Mouse (Mus musculus): ENCODE data around the gene Rgs6.

Gene Rgs6

DNA sequence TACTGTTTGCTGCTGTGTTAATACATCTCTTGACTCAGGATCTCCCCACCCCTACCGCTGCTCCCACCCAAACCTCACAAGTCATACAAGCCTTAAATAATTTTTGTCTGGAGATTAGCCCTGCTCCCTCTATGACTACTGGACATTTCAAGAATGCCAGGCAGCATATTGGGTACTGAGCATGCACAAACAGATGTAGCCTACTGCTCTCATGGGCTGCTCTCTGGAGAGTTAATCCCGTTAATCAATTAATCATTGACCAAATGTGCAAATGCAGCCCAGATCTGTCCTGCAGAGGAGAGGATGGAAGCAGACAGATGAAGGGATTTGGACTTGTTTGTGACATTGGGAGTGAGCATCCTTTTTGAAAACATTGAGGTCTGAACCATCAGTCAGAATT is at the start of gene Rgs6:
TSS of gene Rgs6 (plus strand) at position 276 of the 400 bp plus-strand sequence.
- no peak for DNase-seq (ENCODE audit: low spot score)

DNA sequence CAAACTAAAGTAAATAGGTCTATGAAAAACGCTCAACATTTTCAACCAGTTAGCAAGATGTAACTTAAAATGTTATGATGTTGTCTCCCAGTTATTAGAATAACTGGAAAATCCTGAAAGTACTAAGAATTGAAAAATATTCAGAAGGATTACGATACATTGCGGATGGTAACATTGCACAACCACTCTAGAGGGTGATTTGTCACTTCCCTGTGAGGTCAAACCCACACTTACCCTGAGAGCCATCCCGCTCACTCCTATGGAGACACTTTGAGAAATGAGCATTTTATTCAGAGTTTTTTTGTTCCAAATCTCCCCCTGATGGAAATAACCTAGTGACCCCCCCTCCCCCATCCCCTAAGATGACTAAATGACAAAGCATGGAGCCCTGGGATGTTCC is 41.0 kb upstream of the Rgs6 start:
- no peak for DNase-seq (ENCODE audit: low spot score)

DNA sequence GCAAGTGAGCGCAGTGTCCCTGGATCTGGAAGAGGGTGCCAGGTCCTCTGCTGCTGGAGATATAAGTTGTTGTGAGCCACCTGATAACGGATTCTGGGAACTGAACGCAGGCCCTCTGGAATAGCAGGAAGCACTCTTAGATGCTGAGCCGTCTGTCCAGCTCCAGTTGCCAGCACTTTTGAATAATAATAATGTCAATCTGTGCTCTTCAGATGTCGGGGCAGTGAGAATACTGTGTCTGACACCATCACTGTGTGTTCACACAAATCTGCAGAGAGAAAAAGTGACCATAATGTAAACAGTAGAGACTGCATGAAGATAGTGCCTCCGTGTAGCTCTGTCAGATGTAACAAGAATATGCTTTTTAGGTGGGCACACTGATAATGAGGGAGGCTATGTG is 38.9 kb upstream of the Rgs6 start:
- no peak for DNase-seq (ENCODE audit: low spot score)

DNA sequence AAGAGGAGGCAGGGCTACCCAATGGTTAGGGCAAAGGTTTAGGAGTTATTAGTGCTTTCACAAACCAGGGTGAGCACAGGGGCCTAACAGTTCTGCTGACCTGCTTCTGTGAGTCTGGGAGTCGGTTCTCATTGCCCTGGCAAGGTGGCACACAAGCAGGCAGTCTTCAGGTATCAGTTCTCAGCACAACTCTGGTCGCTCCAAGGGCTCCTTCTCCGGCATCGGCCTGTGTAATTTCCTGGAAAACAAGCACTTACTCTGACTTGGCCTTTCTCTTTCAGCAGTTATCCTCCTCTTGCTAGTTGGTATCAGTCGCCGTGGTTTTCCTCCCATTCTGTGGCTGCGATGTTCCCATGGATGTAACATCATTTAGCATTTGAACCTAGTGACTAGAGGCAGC is 38.0 kb upstream of the Rgs6 start:
- DNase-seq (ENCODE audit: low spot score): no peak

DNA sequence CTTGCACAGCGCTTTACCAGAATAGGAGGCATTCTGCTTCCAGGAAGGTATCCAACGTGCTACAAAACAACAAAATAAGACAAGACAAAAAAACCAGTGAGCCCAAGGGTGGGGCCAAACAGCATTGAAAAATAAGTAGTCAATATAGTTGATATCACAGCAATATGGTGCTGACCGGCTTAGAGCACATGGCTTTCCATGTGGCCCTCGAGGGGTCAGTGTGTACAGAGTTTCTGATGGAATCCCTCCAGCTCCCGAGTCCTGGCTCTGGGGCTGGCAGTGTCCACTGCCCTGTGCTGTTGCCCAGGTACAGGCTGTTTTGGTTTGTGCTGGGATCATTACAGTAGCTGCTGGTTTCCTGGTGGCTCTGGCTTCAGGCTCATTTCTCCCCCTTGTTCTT is 35.7 kb upstream of the Rgs6 start:
- DNase-seq (ENCODE audit: low spot score): no peak

DNA sequence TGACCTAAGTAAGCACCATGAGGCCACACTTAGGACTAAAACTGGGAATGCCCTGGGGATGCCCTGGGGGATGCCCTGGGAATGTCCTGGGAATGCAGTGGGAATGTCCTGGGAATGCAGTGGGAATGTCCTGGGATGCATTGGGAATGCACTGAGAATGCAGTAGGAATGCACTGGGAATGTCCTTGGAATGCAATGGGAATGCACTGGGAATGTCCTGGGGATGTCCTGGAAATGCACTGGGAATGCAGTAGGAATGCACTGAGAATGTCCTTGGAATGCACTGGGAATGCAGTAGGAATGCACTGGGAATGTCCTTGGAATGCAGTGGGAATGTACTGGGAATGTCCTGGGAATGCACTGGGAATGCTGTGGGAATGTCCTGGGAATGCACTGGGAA is 25.2 kb upstream of the Rgs6 start:
- DNase-seq (ENCODE audit: low spot score): no peak

DNA sequence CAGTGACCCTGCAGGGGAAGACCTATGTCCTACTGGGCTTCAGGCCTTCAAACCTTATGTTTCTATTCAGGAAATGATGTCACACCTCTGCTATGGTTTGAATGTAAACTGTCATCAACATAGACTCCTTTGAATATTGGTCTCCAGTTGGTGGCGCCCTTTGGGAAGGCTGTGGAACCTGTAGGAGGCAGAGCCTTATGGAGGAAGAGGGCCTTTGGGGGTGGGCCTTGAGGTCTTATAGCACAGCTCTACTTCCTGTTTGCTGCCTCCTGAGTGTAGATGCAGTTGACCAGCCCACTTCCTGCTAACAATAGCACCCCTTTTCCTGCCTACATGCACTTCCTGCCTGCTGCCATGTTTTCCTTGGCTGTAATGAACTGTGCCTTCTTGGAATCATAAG is 19.7 kb upstream of the Rgs6 start:
- no peak for DNase-seq (ENCODE audit: low spot score)

DNA sequence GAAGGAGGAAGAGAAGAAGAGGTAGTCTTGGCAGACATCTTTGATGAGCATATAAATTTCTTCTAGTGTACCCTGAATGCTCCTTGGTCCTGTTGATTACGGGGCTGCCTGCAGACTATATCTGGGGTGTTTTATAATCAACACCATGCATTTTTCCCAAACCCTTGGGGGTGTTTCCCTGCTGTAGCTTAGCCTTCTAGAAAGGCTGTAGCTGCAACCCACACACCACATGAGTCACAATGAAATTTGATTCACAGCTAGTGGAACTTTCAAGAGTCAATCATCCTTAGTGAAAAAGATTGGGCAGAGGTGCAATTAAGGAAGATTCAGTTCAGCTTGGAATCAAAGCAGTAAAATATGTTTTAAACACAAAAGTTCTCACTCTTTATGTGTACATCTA is 15.4 kb upstream of the Rgs6 start:
- DNase-seq (ENCODE audit: low spot score): no peak

DNA sequence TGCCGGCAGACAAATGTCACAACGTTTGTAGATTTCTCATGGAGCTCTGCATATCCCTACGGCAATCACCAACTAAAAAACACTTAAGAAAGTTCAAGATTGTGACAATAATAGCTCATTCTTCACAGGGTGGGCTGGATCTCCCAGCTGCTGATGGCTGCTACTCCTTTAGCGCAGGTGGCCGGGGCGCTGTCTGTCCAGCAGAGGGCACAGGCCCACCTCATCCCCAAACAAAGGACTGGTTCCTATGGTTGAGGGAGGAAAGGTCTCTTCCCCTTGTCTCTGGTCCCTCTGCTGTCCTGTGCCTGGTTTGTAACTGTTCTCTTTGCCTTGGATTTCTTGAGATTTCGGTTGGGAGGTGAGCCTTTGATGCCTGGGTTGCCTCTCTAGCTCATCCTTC is 1.5 kb upstream of the Rgs6 start:
- no peak for DNase-seq (ENCODE audit: low spot score)

DNA sequence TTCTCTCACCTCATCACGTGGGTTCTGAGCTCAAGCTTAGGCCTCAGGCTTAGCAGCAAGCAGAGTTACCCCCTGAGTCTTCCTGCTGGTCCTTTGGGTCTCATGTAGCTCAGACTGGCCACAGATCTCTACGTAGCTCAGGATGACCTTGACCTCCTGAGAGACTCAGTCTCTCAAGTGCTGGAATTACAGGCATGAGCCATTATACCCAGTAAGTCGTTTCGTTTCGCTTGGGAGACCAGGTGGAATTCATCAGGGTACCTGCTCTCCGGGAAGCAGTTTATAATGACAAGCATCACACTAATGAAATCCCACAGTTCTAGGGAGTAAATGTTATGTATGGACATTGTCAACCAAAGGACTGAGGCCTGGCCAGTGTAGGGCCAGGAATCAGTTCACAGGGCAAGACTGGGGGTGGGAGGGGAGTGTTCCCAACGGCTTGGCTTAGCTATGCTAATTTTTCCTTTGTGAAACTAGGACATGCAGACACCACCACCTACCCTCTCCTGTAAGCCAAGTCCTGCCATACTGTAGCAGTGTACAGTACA is 670 bp upstream of the Rgs6 start:
- DNase-seq (ENCODE audit: low spot score): no peak

DNA sequence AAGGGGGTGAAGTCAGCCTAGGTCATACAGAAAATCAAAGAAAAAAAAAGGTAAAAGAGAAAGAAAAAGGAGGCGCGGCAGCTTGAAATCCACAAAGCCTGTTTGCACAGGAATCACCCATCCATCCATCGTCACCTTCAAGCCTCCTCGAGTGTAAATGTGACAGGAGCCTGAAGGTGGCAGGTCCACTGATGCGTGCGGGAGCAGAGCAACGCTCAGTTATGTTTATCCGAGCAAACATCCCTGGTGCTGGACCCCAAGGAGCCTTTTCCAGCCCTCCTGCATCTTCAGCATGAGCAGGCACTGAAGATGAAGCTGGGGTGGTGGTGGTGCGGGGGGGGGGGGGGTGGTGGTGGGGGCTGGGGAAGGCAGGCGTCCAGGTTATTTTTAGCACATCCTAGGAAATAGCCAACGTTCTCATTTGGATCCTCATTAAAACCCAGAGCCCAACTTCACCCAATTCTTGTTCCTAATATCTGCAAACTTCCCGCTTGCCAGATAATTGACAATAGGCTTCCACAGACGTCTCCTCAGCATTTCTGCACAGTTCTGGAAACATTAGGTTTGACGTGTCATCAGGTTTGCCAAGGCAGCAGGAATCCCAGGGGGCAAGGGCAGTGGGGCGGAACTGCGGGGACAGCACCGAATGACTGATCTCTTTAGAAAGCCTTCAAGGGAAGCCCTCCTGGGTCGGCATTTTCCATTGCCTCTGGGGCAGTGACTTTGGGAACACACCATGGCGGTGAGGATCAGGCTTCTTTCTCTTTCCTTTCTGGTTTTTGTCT is 946 bp downstream of the Rgs6 start:
- no peak for DNase-seq (ENCODE audit: low spot score)

DNA sequence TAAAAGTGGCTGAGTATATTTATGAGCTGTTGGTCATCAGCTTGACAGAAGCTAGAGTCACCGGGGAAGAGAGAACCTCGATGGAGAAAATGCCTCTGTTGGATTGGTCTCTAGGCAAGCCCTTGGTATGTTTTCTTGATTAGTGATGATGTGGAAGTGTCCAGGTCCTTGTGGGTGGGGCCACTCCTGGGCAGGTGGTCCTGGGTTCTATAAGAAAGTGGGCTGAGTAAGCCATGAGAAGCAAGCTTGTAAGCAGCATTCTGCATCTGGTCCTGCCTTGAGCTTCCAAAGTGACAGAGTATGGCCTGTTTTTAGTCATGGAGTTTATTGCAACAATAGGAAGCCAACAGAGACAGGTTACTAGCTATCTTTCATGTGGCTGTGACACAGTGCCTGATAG is 10.9 kb downstream of the Rgs6 start:
- no peak for DNase-seq (ENCODE audit: low spot score)

DNA sequence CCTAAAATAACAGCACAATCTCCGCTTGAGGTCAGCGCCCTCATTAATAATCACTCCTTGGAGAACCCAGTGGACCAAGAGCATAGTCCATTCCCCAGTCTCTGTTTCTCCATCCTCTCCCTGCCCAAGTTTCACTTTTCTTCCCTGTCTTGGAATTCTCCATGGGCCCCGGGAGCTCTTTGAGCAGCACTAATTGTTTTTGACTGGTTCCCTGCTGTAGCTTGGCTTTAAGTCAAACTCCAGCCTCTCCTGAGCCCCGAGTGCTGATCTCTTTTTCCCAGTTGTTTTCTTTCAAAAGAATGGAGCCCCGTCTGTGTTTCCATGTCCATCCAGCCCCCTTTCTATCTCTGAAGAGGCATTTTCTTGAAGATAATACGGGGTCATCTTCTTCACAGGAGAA is 12.3 kb downstream of the Rgs6 start:
- no peak for DNase-seq (ENCODE audit: low spot score)

DNA sequence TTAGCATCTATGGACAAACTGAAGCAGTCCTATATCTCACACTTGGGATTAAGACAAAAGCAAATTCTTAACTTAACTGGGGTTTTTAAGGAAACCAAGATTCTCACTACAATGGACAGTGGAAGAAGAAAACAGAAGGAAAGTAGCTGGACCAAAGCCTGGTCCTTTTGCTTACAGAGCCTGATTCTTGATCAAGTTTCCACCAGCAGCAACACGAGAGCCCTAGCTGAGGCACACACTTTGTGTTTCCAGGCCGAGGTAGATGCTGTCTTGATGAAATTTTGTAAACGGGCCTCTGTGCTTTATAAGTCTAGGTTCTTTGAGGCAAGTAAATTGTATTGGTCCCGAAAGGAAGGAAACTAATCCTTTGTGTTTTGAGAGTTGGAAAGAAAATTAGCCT is 14.7 kb downstream of the Rgs6 start:
- no peak for DNase-seq (ENCODE audit: low spot score)

DNA sequence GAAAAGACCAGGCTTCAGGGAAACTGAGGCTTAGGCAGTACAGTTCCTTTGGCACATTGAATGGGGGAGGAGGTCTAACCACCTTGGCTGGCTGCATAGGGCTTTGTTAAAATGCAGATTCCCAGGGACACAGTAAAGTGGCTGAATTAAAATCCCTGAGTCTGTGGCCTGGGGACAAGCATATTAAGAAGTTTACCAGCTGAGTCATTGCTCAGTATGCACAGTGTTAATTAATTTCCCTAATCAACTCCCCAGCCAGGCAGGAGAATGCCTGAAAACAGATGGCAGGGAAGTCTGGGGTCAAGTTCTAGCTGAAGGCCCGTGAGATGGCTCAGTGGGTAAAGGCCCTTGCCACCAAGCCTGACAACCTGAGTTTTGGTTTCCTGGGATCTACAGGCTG is 15.2 kb downstream of the Rgs6 start:
- DNase-seq (ENCODE audit: low spot score): no peak

DNA sequence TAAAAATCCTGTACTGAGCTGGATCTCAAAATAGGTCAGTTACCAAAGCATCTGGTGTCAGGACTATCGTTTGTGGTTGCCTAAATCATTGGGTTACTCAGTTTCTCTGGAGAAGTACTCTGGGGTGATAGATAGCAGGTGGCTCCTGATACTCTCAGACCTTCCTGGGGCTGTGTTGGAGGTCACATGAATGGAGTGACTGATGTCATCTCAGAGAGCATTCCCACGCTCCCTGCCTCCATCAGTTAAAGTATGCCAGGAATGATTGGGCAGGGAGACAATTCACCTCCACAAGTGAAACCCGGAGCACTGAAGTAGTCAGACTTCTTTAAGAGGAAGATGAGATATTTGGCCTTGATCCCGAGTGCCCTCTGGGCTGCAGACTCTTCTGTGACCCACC is 15.9 kb downstream of the Rgs6 start:
- DNase-seq (ENCODE audit: low spot score): no peak

DNA sequence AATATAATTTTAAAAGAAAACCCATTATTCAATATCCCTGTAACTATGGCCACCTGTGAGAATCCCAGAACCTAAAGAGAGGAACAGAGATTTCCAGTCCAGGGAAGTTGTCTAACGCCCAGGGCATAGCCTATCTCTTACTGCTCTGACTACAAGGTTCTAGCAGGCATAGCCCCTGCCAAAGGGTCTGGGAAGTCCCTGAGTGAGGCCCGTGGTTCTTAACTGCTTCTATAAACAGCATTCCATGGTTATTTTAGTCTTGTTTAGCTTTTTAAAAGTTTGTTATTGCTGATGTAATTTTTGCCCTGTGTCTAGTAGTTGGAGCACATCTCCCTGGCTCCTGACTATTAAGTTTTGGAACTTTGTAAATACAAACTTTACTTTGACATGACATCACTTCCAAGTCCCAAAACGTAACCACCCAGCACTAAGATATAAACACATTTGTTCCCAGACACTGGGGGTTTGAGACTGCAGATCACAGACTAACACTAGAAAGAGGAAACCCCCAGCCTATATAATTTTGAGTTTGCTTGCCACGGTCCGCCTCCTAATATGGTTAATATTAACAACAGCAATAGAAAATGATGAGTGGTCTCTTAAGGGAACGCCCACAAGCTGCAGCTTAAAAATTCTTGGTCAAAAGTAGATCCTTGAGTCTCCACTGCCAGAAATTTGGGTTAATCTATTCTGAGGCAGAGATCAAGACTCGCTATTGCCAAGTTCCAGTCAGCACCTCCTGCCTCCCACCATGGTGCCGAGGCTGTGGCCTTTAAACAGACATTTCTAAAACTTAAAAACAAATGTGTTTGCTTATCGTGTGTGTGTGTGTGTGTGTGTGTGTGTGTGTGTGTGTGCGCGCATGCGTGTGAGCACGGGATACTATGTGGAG is 24.9 kb downstream of the Rgs6 start:
- DNase-seq (ENCODE audit: low spot score): no peak

DNA sequence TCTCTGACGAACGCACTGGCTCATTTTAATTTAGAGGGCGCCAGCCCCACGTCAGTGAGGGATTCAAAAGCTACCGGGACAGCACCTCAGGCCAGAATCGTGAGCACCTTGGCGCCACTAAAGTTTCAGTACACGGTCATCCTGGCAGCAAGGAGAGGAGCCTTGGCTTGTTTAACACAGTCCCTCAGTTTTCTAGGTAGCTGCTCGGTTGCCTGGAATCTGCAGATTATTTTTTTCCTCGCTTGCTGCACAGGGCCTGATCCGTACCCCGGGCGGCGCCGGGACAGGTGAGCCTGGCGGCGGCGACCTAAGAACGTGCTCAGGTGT is 28.4 kb downstream of the Rgs6 start:
- DNase-seq (ENCODE audit: low spot score): no peak

DNA sequence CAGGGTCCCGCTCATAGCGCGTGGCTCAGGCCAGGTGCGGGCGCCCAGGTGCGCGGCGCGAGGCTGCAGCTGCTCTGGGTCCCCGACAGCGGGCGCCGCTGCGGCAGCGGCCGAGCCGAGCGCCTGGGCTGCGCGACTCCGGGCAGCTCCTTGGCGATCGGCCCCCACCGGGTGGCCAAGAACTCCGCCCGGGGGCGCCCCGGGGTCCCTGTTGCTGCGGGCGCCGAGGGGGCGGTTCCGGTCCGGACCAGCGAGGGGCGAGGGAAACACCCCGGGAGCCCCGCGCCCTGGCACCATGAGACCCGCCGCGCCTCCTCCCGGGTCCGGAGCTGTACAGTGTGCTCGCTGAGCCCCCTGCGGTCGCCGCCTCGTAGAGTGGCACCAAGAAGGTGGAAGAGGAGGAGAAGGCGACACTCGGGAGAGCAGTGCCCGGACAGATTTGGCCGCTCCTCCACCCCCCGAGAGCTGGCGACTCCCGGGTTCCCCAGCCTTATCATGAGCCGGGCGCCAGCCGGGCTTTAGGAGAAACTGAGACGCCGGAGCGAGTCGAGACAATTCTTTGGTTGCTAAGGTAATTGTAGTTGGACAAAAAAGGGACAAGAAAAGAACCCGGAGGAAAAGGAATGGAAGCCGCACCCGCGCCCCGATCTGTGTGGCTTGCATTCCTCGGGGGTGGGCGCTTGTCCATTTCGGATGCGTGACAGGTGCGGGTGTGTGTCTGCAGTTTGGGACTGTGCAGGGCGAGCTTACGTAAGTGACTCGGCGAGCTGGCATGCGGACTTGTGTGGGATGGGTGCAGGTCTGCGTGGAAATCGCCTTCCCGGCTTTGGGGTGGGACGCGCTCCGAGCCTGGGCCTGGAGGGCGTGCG is 29.0 kb downstream of the Rgs6 start:
- no peak for DNase-seq (ENCODE audit: low spot score)

DNA sequence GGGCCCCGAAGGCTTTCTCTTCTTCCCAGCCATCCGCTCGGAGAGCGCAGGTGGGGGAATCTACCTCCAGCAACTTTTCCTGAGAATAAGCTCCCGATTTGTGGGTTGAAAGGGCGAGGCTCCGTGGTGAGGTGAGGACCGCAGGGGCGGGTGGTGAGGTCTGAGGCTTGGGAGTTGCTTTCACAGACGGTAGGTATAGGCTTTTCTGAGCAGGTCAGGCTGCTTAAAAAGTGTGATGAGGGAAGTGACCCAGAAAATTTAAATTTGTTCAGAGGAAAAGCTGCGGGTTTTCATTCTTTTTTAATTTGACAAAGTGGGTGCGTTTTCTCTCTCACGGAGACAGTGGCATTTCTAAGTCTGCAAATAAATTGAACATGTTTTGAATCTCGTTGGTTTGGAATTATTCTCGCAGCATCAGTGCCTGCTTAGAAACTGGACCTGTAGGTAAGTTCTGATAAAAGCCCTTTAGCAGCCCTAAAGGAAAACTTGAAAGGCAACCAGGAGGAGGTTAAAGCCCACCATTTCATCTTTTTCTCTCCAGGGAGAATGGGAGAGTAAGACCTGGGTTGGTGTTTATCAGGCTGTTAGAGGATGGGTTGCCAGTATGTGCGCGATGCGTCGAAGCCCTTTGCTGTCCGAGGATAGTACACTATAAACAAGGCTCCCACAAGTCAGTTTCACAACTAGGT is 29.7 kb downstream of the Rgs6 start:
- no peak for DNase-seq (ENCODE audit: low spot score)

DNA sequence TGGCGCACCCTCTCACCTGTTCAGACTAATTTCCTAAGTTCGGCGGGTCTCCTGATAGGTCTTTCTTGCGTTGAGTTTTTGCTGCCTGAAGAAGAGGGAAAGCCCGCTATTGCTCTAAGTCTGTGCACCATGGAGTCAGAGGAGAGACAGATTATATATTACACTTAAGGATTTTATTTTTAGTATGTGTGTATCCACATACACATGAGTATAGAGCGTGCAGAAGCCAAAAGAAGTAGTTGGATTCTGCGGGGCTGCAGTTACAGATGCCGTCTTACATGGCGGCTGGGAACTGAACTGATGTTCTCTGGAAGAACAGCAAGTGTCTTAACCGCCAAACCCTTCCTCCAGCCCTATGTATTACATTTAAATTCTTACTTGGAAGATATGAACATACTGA is 52.3 kb downstream of the Rgs6 start:
- DNase-seq (ENCODE audit: low spot score): no peak

DNA sequence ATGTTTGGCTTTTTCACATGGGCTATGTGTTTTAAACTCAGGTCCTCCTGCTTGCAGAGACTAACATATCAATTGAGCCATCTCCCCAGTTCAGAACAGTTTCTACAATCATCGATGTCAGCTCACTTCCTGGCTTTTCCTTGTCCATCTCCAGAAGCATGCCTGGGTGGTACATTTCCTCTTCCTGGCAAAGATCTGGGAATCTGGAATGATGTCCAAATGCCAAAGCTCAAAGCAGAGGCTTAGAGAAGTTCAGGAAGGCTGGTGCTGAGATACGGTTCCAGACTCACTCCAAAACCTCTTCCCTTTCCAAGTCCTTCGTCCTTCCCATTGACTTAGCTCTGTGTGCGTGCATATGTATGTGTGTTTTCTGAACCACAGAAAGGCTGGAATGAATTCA is 59.8 kb downstream of the Rgs6 start:
- DNase-seq (ENCODE audit: low spot score): no peak
